Mouse (Mus musculus) lung, adult 2 months (tissue): ENCODE measurements at regions not wholly inside any gene's neighbourhood (a gene's known extent, or its start where the extent isn't known, plus 50 kb on each side); places are given as distances from the start of the nearest gene placed in this dataset.

ENCODE experiments used
- DNase-seq: peaks from one replicate; pipeline ENCODE4 v3.0.0; 2022
- H3K4me1 ChIP-seq: fragments of 200-500 bp; 2 replicates; pipeline ENCODE4 v1.6.1; 2011; ENCODE audit warnings: low read length; ENCODE audit not compliant: control insufficient read depth, insufficient read depth
- H3K4me3 ChIP-seq: fragments of 200-500 bp; replicated peaks from 2 replicates; pipeline ENCODE3; 2011; ENCODE audit warnings: low read depth, mild to moderate bottlenecking, control low read depth, low read length; ENCODE audit errors: extremely low read depth
- CTCF ChIP-seq: fragments of 200-500 bp; IDR thresholded peaks from 2 replicates; pipeline ENCODE4 v1.5.1; 2011; ENCODE audit warnings: mild to moderate bottlenecking, low read length, control low read depth; ENCODE audit not compliant: insufficient read depth
- POLR2A ChIP-seq: fragments of 200-500 bp; IDR thresholded peaks from 2 replicates; pipeline ENCODE4 v1.6.1; 2011; ENCODE audit warnings: low read depth, mild to moderate bottlenecking, control low read depth, low read length, borderline replicate concordance; ENCODE audit errors: extremely low read depth
- WGBS: fragments of 180-500 bp; shearing (Covaris S2); methylation state at CpG from one replicate; pipeline ENCODE4 v1.1.7; 2018; 5-methylcytosine and 5-hydroxymethylcytosine counted together

DNA sequence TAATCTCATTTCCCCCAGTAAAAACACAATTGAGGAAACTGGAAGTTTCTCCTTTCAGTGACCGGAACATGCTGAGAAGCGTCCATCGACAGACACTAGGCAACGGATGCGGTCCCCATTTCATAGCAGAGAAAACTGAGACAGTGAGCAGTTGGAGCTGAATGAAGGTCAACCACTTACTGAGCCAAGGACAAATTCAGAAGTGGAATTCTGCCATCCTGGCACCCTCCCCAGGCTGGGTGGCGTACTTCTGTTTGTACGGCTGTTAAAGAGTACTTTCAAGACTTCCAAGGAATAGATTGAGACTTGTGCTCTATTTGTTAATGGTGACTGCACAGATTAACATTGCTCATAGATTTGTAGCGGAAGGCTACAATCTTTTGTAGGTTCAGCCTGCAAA is 54.2 kb upstream of the Bhlhe40 start:
- peak; percentile 53 for DNase-seq

DNA sequence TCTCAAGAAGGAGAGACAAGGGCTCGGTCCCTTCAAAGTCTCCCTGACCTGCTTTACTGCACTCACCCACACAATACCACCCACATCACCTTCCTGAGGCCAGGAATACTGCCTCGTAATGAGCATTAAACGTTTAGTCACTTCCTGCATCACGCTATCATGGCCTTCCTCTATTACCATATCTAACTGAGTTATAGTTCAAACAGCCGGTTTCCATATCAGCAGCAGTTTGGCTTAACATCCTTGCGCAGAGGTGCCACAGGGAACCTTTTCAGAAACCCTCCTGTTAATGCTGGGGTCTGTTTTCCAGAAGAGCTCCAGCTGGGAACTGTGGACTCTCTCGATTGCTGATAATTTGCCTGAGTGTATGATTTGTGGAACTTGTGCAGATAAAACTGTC is 52.1 kb upstream of the Bhlhe40 start:
- H3K4me3 ChIP-seq: no peak overlapping the region
- H3K4me1 ChIP-seq: peaks cover 7% of the 10 kb centered on the region; the same call in 1 of the 2 replicates
- 32% methylated on average over 7 of the region's 7 CpGs for WGBS
- TF ChIP-seq CTCF (no peak), POLR2A (no peak)
- DNase-seq: no peak

More for the DNA sequence above, 54.2 kb upstream of the Bhlhe40 start:
- no peak overlapping the region for H3K4me3 ChIP-seq
- TF ChIP-seq POLR2A: no peak
- TF ChIP-seq CTCF: no peak
- H3K4me1 ChIP-seq: peaks cover 7% of the 10 kb centered on the region; the same call in 1 of the 2 replicates
- WGBS: 62% methylated on average over 8 of the region's 8 CpGs
